Comparison of ENCODE assay signal across 1 mouse cellular context in genomic region chr9:110825426-110825825, GRCm38 (mm10).
TF ChIP-seq lines count a peak whose summit lies in the region.

No protein-coding gene starts in this region.

TF ChIP-seq in CH12.LX, 34 proteins besides CTCF, POLR2A, EP300 and RAD21:
- TF ChIP-seq MAFK (IDR thresholded peaks at IDR 0.05; ENCODE audit: insufficient replicate concordance, low read length) (no peak), PAX5 (IDR thresholded peaks at IDR 0.05; ENCODE audit: low read length) (no peak)
